Mouse (Mus musculus) stomach, embryonic 15.5 days (tissue): Measurements from ENCODE around the gene Man2b1. TPM values are rescaled to one million over a fixed set of nuclear protein-coding genes. Genes with fewer than 3 reads are reported as not detected.

Experiments
- ATAC-seq: fragments of 200-750 bp; cut with Nextera tagmentation; 2 replicates; pipeline ENCODE4 v1.8.0; 2017; ENCODE audit warnings: low read depth, moderate number of reproducible peaks, moderate TSS enrichment; ENCODE audit not compliant: insufficient read depth, low FRiP score
- H3K27ac ChIP-seq: fragments of 300-500 bp; sonication (generic); 2 replicates; pipeline ENCODE4 v1.5.1; 2015; ENCODE audit warnings: mild to moderate bottlenecking, inconsistent platforms
- H3K27me3 ChIP-seq: fragments of 300-500 bp; sonication (generic); replicated peaks from 2 replicates; pipeline ENCODE4 v1.6.1; 2015; ENCODE audit warnings: inconsistent platforms
- H3K36me3 ChIP-seq: fragments of 300-500 bp; sonication (generic); 2 replicates; pipeline ENCODE4 v1.6.1; 2015; ENCODE audit warnings: inconsistent platforms
- H3K4me1 ChIP-seq: fragments of 300-500 bp; sonication (generic); 2 replicates; pipeline ENCODE4 v1.6.1; 2015; ENCODE audit warnings: inconsistent platforms
- H3K4me2 ChIP-seq: fragments of 300-500 bp; sonication (generic); 2 replicates; pipeline ENCODE4 v1.6.1; 2015; ENCODE audit warnings: mild to moderate bottlenecking, inconsistent platforms
- H3K4me3 ChIP-seq: fragments of 300-500 bp; sonication (generic); replicated peaks from 2 replicates; pipeline ENCODE4 v1.5.1; 2015; ENCODE audit warnings: inconsistent platforms
- H3K9ac ChIP-seq: fragments of 300-500 bp; sonication (generic); 2 replicates; pipeline ENCODE4 v1.6.1; 2015; ENCODE audit warnings: inconsistent platforms
- H3K9me3 ChIP-seq: fragments of 300-500 bp; sonication (generic); 2 replicates; pipeline ENCODE4 v1.6.1; 2016; ENCODE audit warnings: inconsistent platforms
- WGBS: fragments of 180-500 bp; shearing (Covaris S2); methylation state at CpG from one replicate; pipeline ENCODE4 v1.1.7; 2015; 5-methylcytosine and 5-hydroxymethylcytosine counted together
- polyA plus RNA-seq: library from polyadenylated mRNA; unstranded; fragments of >200 nt; fragmentation: Nextera tagmentation; extraction: Ambion mirVana; gene quantifications from 2 replicates; pipeline ENCODE4 v1.2.1, GENCODE M21; 2015

Gene Man2b1
- polyA plus RNA-seq, 1 experiment from 2014 or later, result 45.1 TPM

DNA sequence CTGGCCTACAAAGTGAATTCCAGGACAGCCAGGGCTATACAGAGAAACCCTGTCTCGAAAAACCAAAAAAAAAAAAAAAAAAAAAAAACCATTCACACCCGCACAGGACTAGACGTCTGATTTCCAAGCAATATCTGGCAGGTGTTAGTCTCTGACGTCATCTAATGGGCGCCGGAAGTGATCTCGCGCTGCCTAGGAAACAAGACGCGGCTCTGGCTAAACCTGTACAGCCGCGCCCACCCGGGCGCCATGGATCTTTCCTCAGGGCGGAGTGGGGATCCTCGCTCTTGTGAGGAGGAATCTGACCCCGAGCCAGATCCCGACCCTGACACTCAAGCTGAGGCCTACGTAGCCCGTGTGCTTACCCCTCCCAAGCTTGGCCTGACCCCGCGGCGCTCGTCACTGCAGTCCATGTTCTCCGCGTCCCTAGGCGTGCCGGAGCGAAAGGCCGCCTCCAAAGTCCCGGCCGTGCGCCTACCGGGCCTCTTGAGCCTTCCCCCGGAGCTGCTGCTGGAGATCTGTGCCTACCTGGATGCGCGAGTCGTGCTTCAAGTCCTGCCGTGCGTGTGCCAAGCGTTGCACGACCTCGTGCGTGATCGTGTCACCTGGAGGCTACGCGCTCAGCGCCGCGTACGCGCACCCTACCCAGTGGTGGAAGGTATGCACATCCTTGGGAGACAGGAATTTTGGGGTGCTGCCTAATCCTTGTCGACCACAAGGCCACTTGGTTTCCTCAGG lies 23.0 kb upstream of the Man2b1 start, which contains the start of gene Fbxw9:
Gene Fbxw9, plus strand, starts transcription at position 177 of the 738 bp plus-strand sequence.
- under 1% methylated on average over 53 of the region's 53 CpGs for WGBS
- ATAC-seq, result peak; percentile 87
- 0 out of 2 replicates have a peak within 1 kb of the TSS, but pooled peaks have one; percentile 31 for H3K27ac ChIP-seq

DNA sequence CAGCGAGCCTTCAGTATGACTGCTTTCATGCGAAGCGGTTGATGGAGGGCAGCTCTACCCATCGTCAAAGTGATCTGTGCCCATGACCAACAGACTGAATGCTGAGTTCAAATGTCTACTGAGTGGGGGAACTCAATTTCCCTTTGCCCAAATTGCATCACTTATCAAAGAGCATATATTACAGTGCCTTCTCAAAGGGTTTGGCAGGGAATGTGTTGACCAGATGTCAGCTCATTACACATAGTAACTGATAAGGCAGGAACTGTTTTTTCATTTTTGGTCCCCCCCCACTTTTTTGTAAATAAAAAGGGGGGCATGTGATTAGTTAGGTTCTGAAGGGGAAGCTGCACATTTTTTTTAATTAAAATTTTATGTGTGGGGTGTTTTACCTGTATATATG lies 20.5 kb upstream of the Man2b1 start:
- H3K4me2 ChIP-seq, result no peak overlapping the region
- H3K4me3 ChIP-seq, result no peak overlapping the region
- 95% methylated on average over 4 of the region's 4 CpGs for WGBS
- no peaks in the 10 kb centered on the region for H3K36me3 ChIP-seq
- H3K4me1 ChIP-seq, result peaks cover 9% of the 10 kb centered on the region; the same call in 1 of the 2 replicates
- no peak overlapping the region for H3K27ac ChIP-seq
- no peak overlapping the region for H3K9ac ChIP-seq
- no peaks in the 10 kb centered on the region for H3K9me3 ChIP-seq
- no peaks in the 10 kb centered on the region for H3K27me3 ChIP-seq
- no peak for ATAC-seq

More for the DNA sequence above, 23.0 kb upstream of the Man2b1 start, which contains the start of gene Fbxw9:
- peak within 1 kb of the TSS; percentile 96 for H3K4me2 ChIP-seq
- no peaks in the 10 kb centered on the region for H3K27me3 ChIP-seq
- H3K9me3 ChIP-seq, result no peaks in the 10 kb centered on the region
- H3K36me3 ChIP-seq, result peaks cover 13% of the 10 kb centered on the region
- peaks cover 9% of the 10 kb centered on the region; the same call in 1 of the 2 replicates for H3K4me1 ChIP-seq
- peak within 1 kb of the TSS; percentile 92 for H3K4me3 ChIP-seq
- peak within 1 kb of the TSS; percentile 61 for H3K9ac ChIP-seq

- WGBS, result 23% methylated on average over 2 of the region's 2 CpGs
- H3K4me2 ChIP-seq, result no peak overlapping the region
- no peak overlapping the region for H3K9ac ChIP-seq
- H3K4me1 ChIP-seq, result peaks cover 9% of the 10 kb centered on the region; the same call in 1 of the 2 replicates
- H3K27ac ChIP-seq, result no peak overlapping the region
- H3K36me3 ChIP-seq, result no peaks in the 10 kb centered on the region
- ATAC-seq, result peak; percentile 25; the same call in 1 of the 2 replicates
- no peaks in the 10 kb centered on the region for H3K9me3 ChIP-seq
- no peaks in the 10 kb centered on the region for H3K27me3 ChIP-seq
- no peak overlapping the region for H3K4me3 ChIP-seq
Observed at GRCm38 (mm10) chr8:85065213-85065612, 17.9 kb upstream of the Man2b1 start.

- Histone ChIP-seq H3K4me2 (no peak overlapping the region), H3K4me3 (no peak overlapping the region), H3K4me1 (peaks cover 5% of the 10 kb centered on the region; the same call in 1 of the 2 replicates), H3K9ac (no peak overlapping the region), H3K27me3 (no peaks in the 10 kb centered on the region), H3K36me3 (no peaks in the 10 kb centered on the region), H3K9me3 (no peaks in the 10 kb centered on the region), H3K27ac (no peak overlapping the region)
- no peak for ATAC-seq
- 92% methylated on average over 2 of the region's 2 CpGs for WGBS
Observed at GRCm38 (mm10) chr8:85067155-85067554, 15.9 kb upstream of the Man2b1 start.

DNA sequence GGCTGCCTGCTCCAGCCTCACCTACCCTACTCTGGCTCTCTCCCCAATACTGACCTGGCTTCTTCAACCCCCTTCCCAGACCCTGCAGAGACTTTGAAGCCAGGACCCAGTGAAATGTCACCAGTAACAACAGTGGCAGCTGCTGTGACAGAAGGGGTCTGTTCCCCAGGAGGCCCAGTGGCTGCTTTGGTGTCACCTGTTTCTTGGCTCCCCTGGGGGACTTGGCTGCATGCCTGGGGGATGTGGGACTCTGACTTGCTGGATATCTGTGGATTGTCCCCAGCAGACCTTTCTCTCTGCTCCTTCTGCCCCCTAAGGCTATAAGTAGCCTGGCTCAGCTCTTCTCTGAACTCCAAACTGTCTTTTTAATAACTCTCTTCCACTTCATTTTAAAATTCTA lies 15.1 kb upstream of the Man2b1 start, which contains the start of gene Gm5741:
Gene Gm5741, minus strand, starts transcription at position 1 of the 400 bp plus-strand sequence.
- Histone ChIP-seq H3K4me3 (no peak within 1 kb of the TSS), H3K9ac (no peak within 1 kb of the TSS), H3K4me2 (no peak within 1 kb of the TSS), H3K4me1 (peaks cover 11% of the 10 kb centered on the region; the same call in 1 of the 2 replicates), H3K36me3 (no peaks in the 10 kb centered on the region), H3K27me3 (no peaks in the 10 kb centered on the region), H3K9me3 (no peaks in the 10 kb centered on the region), H3K27ac (no peak within 1 kb of the TSS)
- no peak for ATAC-seq

- Histone ChIP-seq H3K4me2 (peak overlapping the region; percentile 88), H3K4me3 (peak overlapping the region; percentile 98), H3K27me3 (no peaks in the 10 kb centered on the region), H3K4me1 (peaks cover 14% of the 10 kb centered on the region; the same call in 1 of the 2 replicates), H3K27ac (peak overlapping the region; percentile 99; the same call in 1 of the 2 replicates), H3K9me3 (no peaks in the 10 kb centered on the region), H3K36me3 (peaks cover 29% of the 10 kb centered on the region), H3K9ac (no peak overlapping the region)
- ATAC-seq, result no peak
- 81% methylated on average over 5 of the region's 5 CpGs for WGBS
Observed at GRCm38 (mm10) chr8:85071041-85071440, 12.0 kb upstream of the Man2b1 start.

DNA sequence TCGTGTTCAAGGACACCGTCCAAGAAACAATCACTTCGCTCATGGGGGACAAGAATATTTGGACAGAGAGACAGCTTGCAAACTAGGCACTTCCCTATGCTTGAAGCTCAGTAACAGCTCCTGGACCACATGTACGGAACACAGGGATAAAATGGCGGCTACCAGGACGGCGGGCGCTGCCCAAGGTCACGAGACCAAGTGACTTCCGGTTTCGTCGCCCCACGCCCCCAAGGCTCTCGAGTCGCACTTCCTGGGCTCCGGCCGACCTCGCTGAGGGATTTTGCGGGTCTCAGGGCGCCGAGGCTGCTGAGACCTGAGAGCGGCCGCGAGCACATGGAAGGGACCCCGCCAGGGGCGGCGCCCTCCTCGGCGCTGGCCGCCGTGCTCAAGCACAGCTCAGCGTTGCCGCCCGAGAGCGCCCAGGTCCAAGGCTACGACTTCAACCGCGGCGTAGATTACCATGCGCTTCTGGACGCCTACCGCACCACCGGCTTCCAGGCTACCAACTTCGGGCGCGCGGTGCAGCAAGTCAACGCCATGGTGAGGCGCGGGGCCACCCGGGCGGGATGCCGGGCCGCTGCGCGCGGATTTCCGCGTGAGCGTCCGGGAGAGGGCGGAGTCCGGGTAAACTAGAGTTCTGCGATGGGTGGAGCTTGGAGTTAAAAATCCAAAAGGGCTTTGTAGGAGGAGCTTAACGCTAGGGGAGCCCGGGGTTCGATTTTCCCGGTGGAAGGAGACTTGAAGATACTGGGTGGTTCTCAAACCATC lies 11.4 kb upstream of the Man2b1 start, which contains the start of gene Dhps:
Gene Dhps, plus strand, starts transcription at position 244 of the 768 bp plus-strand sequence.
- peak within 1 kb of the TSS; percentile 88 for H3K4me2 ChIP-seq
- H3K4me3 ChIP-seq, result peak within 1 kb of the TSS; percentile 98
- ATAC-seq, result peak; percentile 89
- H3K27me3 ChIP-seq, result no peaks in the 10 kb centered on the region
- H3K36me3 ChIP-seq, result peaks cover 34% of the 10 kb centered on the region
- no peaks in the 10 kb centered on the region for H3K9me3 ChIP-seq
- peak within 1 kb of the TSS; percentile 89 for H3K9ac ChIP-seq
- peaks cover 14% of the 10 kb centered on the region; the same call in 1 of the 2 replicates for H3K4me1 ChIP-seq
- H3K27ac ChIP-seq, result peak within 1 kb of the TSS; percentile 99
- under 1% methylated on average over 68 of the region's 68 CpGs for WGBS

DNA sequence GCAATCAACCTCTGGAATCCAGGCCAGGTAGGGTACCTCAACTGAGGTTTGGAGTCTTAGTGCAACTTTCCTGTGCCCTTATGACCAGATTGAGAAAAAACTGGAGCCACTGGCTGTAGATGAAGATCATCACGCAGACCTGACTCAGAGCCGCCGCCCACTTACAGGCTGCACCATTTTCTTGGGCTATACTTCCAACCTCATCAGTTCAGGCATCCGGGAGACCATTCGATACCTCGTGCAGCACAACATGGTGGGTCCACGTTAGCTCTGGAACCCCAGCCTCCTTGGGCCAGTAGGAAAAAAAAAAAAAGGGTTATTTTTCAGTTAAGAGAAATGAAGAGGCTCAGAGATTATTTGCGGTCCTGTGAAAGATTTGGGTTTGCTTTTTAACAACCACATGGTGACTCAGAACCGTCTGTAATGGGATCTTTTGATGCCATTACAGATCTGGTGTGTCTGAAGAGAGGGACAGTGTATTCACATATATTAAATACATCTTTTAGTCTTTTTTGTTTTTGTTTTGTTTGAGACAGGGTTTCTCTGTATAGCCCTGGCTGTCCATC lies 10.6 kb upstream of the Man2b1 start:
- no peaks in the 10 kb centered on the region for H3K9me3 ChIP-seq
- no peak for ATAC-seq
- peak overlapping the region; percentile 99 for H3K27ac ChIP-seq
- peaks cover 14% of the 10 kb centered on the region; the same call in 1 of the 2 replicates for H3K4me1 ChIP-seq
- H3K4me3 ChIP-seq, result peak overlapping the region; percentile 98
- peak overlapping the region; percentile 89; the same call in 1 of the 2 replicates for H3K9ac ChIP-seq
- WGBS, result 35% methylated on average over 9 of the region's 9 CpGs
- no peaks in the 10 kb centered on the region for H3K27me3 ChIP-seq
- H3K4me2 ChIP-seq, result peak overlapping the region; percentile 88
- peaks cover 35% of the 10 kb centered on the region for H3K36me3 ChIP-seq

GRCm38 (mm10) chr8:85073041-85073612 lies 9.9 kb upstream of the Man2b1 start:
- ATAC-seq, result no peak
- WGBS, result 90% methylated on average over 15 of the region's 15 CpGs
- no peak overlapping the region for H3K27ac ChIP-seq
- H3K9me3 ChIP-seq, result no peaks in the 10 kb centered on the region
- H3K9ac ChIP-seq, result no peak overlapping the region
- H3K4me1 ChIP-seq, result peaks cover 14% of the 10 kb centered on the region; the same call in 1 of the 2 replicates
- H3K4me2 ChIP-seq, result no peak overlapping the region
- H3K27me3 ChIP-seq, result no peaks in the 10 kb centered on the region
- no peak overlapping the region for H3K4me3 ChIP-seq
- peaks cover 35% of the 10 kb centered on the region for H3K36me3 ChIP-seq

GRCm38 (mm10) chr8:85074167-85074566 lies 8.9 kb upstream of the Man2b1 start:
- no peak overlapping the region for H3K4me3 ChIP-seq
- H3K9ac ChIP-seq, result no peak overlapping the region
- peaks cover 14% of the 10 kb centered on the region; the same call in 1 of the 2 replicates for H3K4me1 ChIP-seq
- no peaks in the 10 kb centered on the region for H3K27me3 ChIP-seq
- H3K9me3 ChIP-seq, result no peaks in the 10 kb centered on the region
- WGBS, result 75% methylated on average over 10 of the region's 10 CpGs
- no peak overlapping the region for H3K27ac ChIP-seq
- ATAC-seq, result no peak
- H3K36me3 ChIP-seq, result peaks cover 39% of the 10 kb centered on the region
- no peak overlapping the region for H3K4me2 ChIP-seq

DNA sequence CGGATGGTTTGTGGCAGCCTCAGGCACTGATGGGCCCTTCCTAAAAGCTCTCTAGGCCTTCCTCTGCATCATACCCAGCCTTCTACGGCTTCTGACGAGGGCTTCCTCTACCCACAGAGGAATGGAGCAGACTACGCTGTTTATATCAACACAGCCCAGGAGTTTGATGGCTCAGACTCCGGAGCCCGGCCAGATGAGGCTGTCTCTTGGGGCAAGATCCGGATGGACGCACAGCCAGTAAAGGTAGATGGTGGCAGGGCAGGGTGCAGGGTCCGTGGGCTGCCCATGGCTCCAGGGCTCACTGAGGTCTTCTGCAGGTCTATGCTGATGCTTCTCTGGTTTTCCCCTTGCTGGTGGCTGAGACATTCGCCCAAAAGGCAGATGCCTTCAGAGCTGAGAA lies 8.5 kb upstream of the Man2b1 start:
- H3K4me3 ChIP-seq, result no peak overlapping the region
- H3K4me2 ChIP-seq, result no peak overlapping the region
- peaks cover 39% of the 10 kb centered on the region for H3K36me3 ChIP-seq
- no peak for ATAC-seq
- H3K27me3 ChIP-seq, result no peaks in the 10 kb centered on the region
- H3K27ac ChIP-seq, result no peak overlapping the region
- H3K4me1 ChIP-seq, result peaks cover 17% of the 10 kb centered on the region
- H3K9me3 ChIP-seq, result no peaks in the 10 kb centered on the region
- WGBS, result 91% methylated on average over 10 of the region's 10 CpGs
- no peak overlapping the region for H3K9ac ChIP-seq
